ENCODE assay signal across 8 mouse cellular contexts in the genomic region with DNA sequence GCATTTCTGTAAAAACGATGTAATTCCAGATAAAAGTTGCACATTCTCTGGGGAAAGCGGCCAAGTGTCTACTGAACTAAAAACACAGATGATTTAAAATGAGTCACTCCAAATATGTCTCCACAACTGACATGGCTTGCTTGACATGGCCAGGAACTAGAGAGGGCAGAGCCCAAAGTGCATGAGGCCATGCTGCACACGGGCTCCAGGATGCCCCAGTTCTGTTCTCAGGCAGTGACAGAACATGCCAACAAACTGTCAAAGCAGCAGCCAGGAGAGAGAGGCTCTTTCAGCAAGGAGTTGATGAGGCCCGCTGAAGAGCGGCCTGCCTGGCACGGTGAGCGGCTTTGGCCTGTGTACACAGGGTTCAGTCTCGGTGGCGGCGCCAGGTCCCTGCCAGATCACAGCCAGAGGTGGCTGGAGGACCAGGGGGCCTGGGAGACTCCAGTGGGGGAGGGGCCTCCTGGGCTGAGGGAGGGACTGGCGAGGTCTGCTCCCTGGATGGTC.
A peak's percentile ranks its signal among the peaks of the same experiment; 100 is the strongest.
DNase-seq lines count a peak whose midpoint lies in the region; ATAC-seq lines count a peak whose summit lies in the region.

No protein-coding gene starts in this region.

- peak; percentile 75 for DNase-seq in adrenal gland, adult 2 months
- DNase-seq in cerebellum, adult 8-10 months: peak; percentile 72
- peak; percentile 36 to 75 for DNase-seq in gastrocnemius, adult 8-10 months (ENCODE audit: low spot score in 2 of 2)
- peak; percentile 69 for DNase-seq in hindbrain, embryonic 14.5 days (ENCODE audit: low spot score)
- peak; percentile 71 to 84 for DNase-seq in left cerebral cortex, postnatal 14 days (ENCODE audit: low spot score in 2 of 2)
- DNase-seq in spleen, postnatal 10 days (ENCODE audit: low spot score in 2 of 2): no peak
- DNase-seq in ovary, postnatal 36 days (ENCODE audit: low spot score): no peak

- H3K36me3 ChIP-seq in hindbrain, embryonic 14.5 days (replicated peaks; ENCODE audit: control insufficient read depth, insufficient read depth): peaks cover 60% of the 10 kb centered on the region
- peaks cover 21% of the 10 kb centered on the region for H3K36me3 ChIP-seq in midbrain, embryonic 16.5 days (ENCODE audit: control insufficient read depth, insufficient read depth, low read length)

- H3K27me3 ChIP-seq in hindbrain, embryonic 14.5 days (ENCODE audit: control insufficient read depth, insufficient read depth, low read length): no peaks in the 10 kb centered on the region
- H3K27me3 ChIP-seq in midbrain, embryonic 16.5 days (ENCODE audit: control insufficient read depth, insufficient read depth, low read depth, low read length): no peaks in the 10 kb centered on the region

- peaks cover 17% of the 10 kb centered on the region; the same call in 1 of the 2 replicates for H3K4me1 ChIP-seq in hindbrain, embryonic 14.5 days (replicated peaks; ENCODE audit: control insufficient read depth, insufficient read depth, low read length)
- H3K4me1 ChIP-seq in midbrain, embryonic 16.5 days (ENCODE audit: control insufficient read depth, insufficient read depth, low read length): peaks cover 9% of the 10 kb centered on the region

- no peak overlapping the region for H3K4me2 ChIP-seq in hindbrain, embryonic 14.5 days (replicated peaks)
- no peak overlapping the region for H3K4me2 ChIP-seq in midbrain, embryonic 16.5 days (ENCODE audit: low read length)

- no peak overlapping the region for H3K9ac ChIP-seq in hindbrain, embryonic 14.5 days
- no peak overlapping the region for H3K9ac ChIP-seq in midbrain, embryonic 16.5 days (ENCODE audit: low read depth, low read length)

- no peaks in the 10 kb centered on the region for H3K9me3 ChIP-seq in hindbrain, embryonic 14.5 days (ENCODE audit: control insufficient read depth, low read length)
- no peaks in the 10 kb centered on the region for H3K9me3 ChIP-seq in midbrain, embryonic 16.5 days (replicated peaks; ENCODE audit: control insufficient read depth, low read length, poor library complexity, severe bottlenecking)

- ATAC-seq in hindbrain, embryonic 14.5 days (ENCODE audit: low FRiP score): peak; percentile 83; the same call in 1 of the 2 replicates
- peak; percentile 89 for ATAC-seq in midbrain, embryonic 16.5 days

- no peak overlapping the region for H3K4me3 ChIP-seq in hindbrain, embryonic 14.5 days (replicated peaks; ENCODE audit: low read length)
- H3K4me3 ChIP-seq in midbrain, embryonic 16.5 days (ENCODE audit: low read depth, low read length): no peak overlapping the region

- intact Hi-C loops in left cerebral cortex, postnatal 14 days (cut with DNase I): loop anchor here (5.0 kb wide), 1 partner anchor 130 kb away; no protein-coding TSS in a partner anchor

- 57% methylated on average over 11 of the region's 11 CpGs for WGBS in hindbrain, embryonic 14.5 days
- 43% methylated on average over 11 of the region's 11 CpGs for WGBS in midbrain, embryonic 16.5 days

- H3K27ac ChIP-seq in hindbrain, embryonic 14.5 days: peak overlapping the region; percentile 78
- H3K27ac ChIP-seq in midbrain, embryonic 16.5 days (ENCODE audit: low read length): peak overlapping the region; percentile 38

Comparison
In these comparisons a context has a peak if more than half of its experiments do, and no peak if none do; other contexts are left out.
1. DNase-seq: peak in adrenal gland, adult 2 months (single experiment), cerebellum, adult 8-10 months (single experiment), gastrocnemius, adult 8-10 months (2 of 2), hindbrain, embryonic 14.5 days (single experiment) and left cerebral cortex, postnatal 14 days (2 of 2); none in spleen, postnatal 10 days (0 of 2) and ovary, postnatal 36 days (single experiment).